Mouse (Mus musculus) gonadal fat pad, adult 2 months (tissue): ENCODE results near the gene Arhgap24. TPM values are rescaled to one million over a fixed set of nuclear protein-coding genes. Genes with fewer than 3 reads are reported as not detected.
A peak's percentile ranks its signal among the peaks of the same experiment; 100 is the strongest.

Experiments
- DNase-seq: peaks from one replicate; pipeline ENCODE4 v3.0.0-alpha.2; 2012; ENCODE audit warnings: low read depth
- polyA plus RNA-seq: library from polyadenylated mRNA; depleted of rRNA; stranded (reverse); fragments of >200 nt; gene quantifications from 2 replicates; pipeline ENCODE4 v1.2.3, GENCODE M21; 2012

The Arhgap24 gene
- polyA plus RNA-seq, 1 experiment = 16.7 TPM

GRCm38 (mm10) chr5:102498747-102499146 is 17.6 kb downstream of the Arhgap24 start:
- DNase-seq = no peak

- no peak for DNase-seq
Measured at GRCm38 (mm10) chr5:102502333-102502732, 21.1 kb downstream of the Arhgap24 start.

GRCm38 (mm10) chr5:102503066-102503465 is 21.9 kb downstream of the Arhgap24 start:
- no peak for DNase-seq

GRCm38 (mm10) chr5:102503868-102504267 is 22.7 kb downstream of the Arhgap24 start:
- no peak for DNase-seq

GRCm38 (mm10) chr5:102504557-102504956 is 23.4 kb downstream of the Arhgap24 start:
- DNase-seq = no peak

GRCm38 (mm10) chr5:102508162-102508561 is 27.0 kb downstream of the Arhgap24 start:
- DNase-seq = no peak

- no peak for DNase-seq
Measured at GRCm38 (mm10) chr5:102509381-102509780, 28.2 kb downstream of the Arhgap24 start.

GRCm38 (mm10) chr5:102511651-102512050 is 30.5 kb downstream of the Arhgap24 start:
- DNase-seq = peak; percentile 100

GRCm38 (mm10) chr5:102515496-102515895 is 34.3 kb downstream of the Arhgap24 start:
- no peak for DNase-seq

GRCm38 (mm10) chr5:102520506-102520905 is 39.3 kb downstream of the Arhgap24 start:
- DNase-seq = no peak

- no peak for DNase-seq
Measured at GRCm38 (mm10) chr5:102535311-102535710, 54.1 kb downstream of the Arhgap24 start.

GRCm38 (mm10) chr5:102537819-102538218 is 56.6 kb downstream of the Arhgap24 start:
- no peak for DNase-seq

GRCm38 (mm10) chr5:102546296-102546695 is 65.1 kb downstream of the Arhgap24 start:
- DNase-seq = no peak

- DNase-seq = no peak
Measured at GRCm38 (mm10) chr5:102547786-102548185, 66.6 kb downstream of the Arhgap24 start.

GRCm38 (mm10) chr5:102548382-102548781 is 67.2 kb downstream of the Arhgap24 start:
- no peak for DNase-seq

GRCm38 (mm10) chr5:102550211-102550610 is 69.0 kb downstream of the Arhgap24 start:
- DNase-seq = no peak

- no peak for DNase-seq
Measured at GRCm38 (mm10) chr5:102550870-102551637, 69.9 kb downstream of the Arhgap24 start.

GRCm38 (mm10) chr5:102552533-102552932 is 71.3 kb downstream of the Arhgap24 start:
- DNase-seq = no peak

GRCm38 (mm10) chr5:102555958-102556357 is 74.8 kb downstream of the Arhgap24 start:
- no peak for DNase-seq

- DNase-seq = no peak
Measured at GRCm38 (mm10) chr5:102560270-102560669, 79.1 kb downstream of the Arhgap24 start.

- no peak for DNase-seq
Measured at GRCm38 (mm10) chr5:102563971-102564370, 82.8 kb downstream of the Arhgap24 start.

- no peak for DNase-seq
Measured at GRCm38 (mm10) chr5:102568764-102569163, 87.6 kb downstream of the Arhgap24 start.

GRCm38 (mm10) chr5:102571445-102571844 is 90.3 kb downstream of the Arhgap24 start:
- DNase-seq = no peak

- DNase-seq = no peak
Measured at GRCm38 (mm10) chr5:102576750-102577149, 95.6 kb downstream of the Arhgap24 start.
